Mouse (Mus musculus): Measurements from ENCODE around the gene Ms4a6c.

DNA sequence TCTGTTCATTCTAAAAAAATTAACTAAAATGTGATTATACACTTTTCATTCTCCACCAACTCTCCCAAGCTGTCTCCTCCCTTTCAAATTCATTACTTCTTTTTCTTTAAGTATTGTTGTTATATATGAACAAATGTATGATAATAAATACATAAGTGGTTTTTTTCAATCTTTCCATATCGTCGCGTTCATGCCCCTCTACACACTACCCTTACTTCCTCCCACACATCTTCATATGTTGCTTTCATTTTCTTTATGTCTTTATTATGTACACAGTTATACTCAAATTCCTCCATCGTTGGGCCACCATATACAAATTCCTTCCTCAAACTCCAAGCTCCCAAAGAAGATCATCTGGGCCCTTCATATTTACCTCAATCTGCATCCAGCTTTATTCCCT is 32.2 kb downstream of the Ms4a6c start:
- TF ChIP-seq CTCF (IDR thresholded peaks at IDR 0.05; ENCODE audit: borderline replicate concordance, insufficient read depth, low read depth, low read length) = no peak
- no peak for TF ChIP-seq POLR2A (IDR thresholded peaks at IDR 0.05; ENCODE audit: borderline replicate concordance, insufficient read depth, low read length)

All from cerebellum, adult 2 months (tissue).